Mouse (Mus musculus) liver, embryonic 14.5 days (tissue): ENCODE results near the gene 1700067K01Rik. TPM values are rescaled to one million over a fixed set of nuclear protein-coding genes. Genes with fewer than 3 reads are reported as not detected.

Experiments
- ATAC-seq: fragments of 200-750 bp; cut with Nextera tagmentation; 2 replicates; pipeline ENCODE4 v1.8.0; 2017; ENCODE audit warnings: moderate number of reproducible peaks, mild to moderate bottlenecking, moderate library complexity; ENCODE audit not compliant: insufficient read depth
- DNase-seq, 3 experiments: peaks; one replicate each; pipeline ENCODE4 v3.0.0-alpha.2; 2012 to 2013; ENCODE audit warnings: low read depth in 3 of 3, low spot score in 3 of 3
- H3K27ac ChIP-seq: fragments of 300-500 bp; sonication (generic); 2 replicates; pipeline ENCODE4 v1.5.1; 2014; ENCODE audit warnings: moderate library complexity, mild to moderate bottlenecking, control low read depth, inconsistent platforms
- H3K27me3 ChIP-seq: fragments of 300-500 bp; sonication (generic); 2 replicates; pipeline ENCODE4 v1.6.1; 2014; ENCODE audit warnings: mild to moderate bottlenecking, low read length, moderate library complexity; ENCODE audit not compliant: control insufficient read depth, insufficient read depth
- H3K36me3 ChIP-seq: fragments of 300-500 bp; sonication (generic); replicated peaks from 2 replicates; pipeline ENCODE4 v1.6.1; 2014; ENCODE audit warnings: low read depth; ENCODE audit not compliant: control insufficient read depth, insufficient read depth
- H3K4me1 ChIP-seq, 2 experiments: fragments of 200-500 bp in 1 of 2; fragments of 300-500 bp in 1 of 2; sonication (generic) in 1 of 2; replicated peaks; 2 replicates each; pipeline ENCODE4 v1.6.1; 2012 to 2014; ENCODE audit warnings: antibody characterized with exemption in 1 of 2, inconsistent platforms in 1 of 2, low read length in 1 of 2; ENCODE audit not compliant: control insufficient read depth in 2 of 2, insufficient read depth in 2 of 2
- H3K4me2 ChIP-seq: fragments of 300-500 bp; sonication (generic); 2 replicates; pipeline ENCODE4 v1.6.1; 2014; ENCODE audit warnings: low read depth, mild to moderate bottlenecking, control low read depth, moderate library complexity
- H3K4me3 ChIP-seq, 2 experiments: fragments of 200-500 bp in 1 of 2; fragments of 300-500 bp in 1 of 2; sonication (generic) in 1 of 2; 2 replicates each; pipeline ENCODE4 v1.5.1; 2012 to 2014; ENCODE audit warnings: low read depth in 2 of 2, low read length in 2 of 2, mild to moderate bottlenecking in 2 of 2, control low read depth in 1 of 2, inconsistent platforms in 1 of 2, moderate library complexity in 1 of 2; ENCODE audit not compliant: insufficient read depth in 1 of 2
- H3K9ac ChIP-seq: fragments of 300-500 bp; sonication (generic); replicated peaks from 2 replicates; pipeline ENCODE4 v1.6.1; 2014; ENCODE audit warnings: mild to moderate bottlenecking, control low read depth, moderate library complexity
- H3K9me3 ChIP-seq: fragments of 300-500 bp; sonication (generic); 2 replicates; pipeline ENCODE4 v1.6.1; 2016; ENCODE audit warnings: low read length, mixed read lengths; ENCODE audit not compliant: control insufficient read depth
- CTCF ChIP-seq: IDR thresholded peaks from 2 replicates; pipeline ENCODE4 v1.5.1; 2016; ENCODE audit warnings: antibody characterized with exemption, low read depth, control low read depth
- EP300 ChIP-seq: IDR thresholded peaks from 2 replicates; pipeline ENCODE4 v1.6.1; 2016; ENCODE audit warnings: antibody characterized with exemption, low read depth
- WGBS: fragments of 180-500 bp; shearing (Covaris S2); extraction: QIAGEN DNeasy Blood & Tissue Kit; methylation state at CpG from one replicate; pipeline ENCODE4 v1.1.7; 2014; ENCODE audit not compliant: insufficient replicate concordance; 5-methylcytosine and 5-hydroxymethylcytosine counted together
- polyA plus RNA-seq, 2 experiments: library from polyadenylated mRNA; depleted of rRNA in 1 of 2; stranded (reverse) in 1 of 2; unstranded in 1 of 2; fragments of >200 nt; fragmentation: Nextera tagmentation in 1 of 2; extraction: Ambion mirVana in 1 of 2; gene quantifications; 2 replicates each; pipeline versions ENCODE4 v1.2.1 to v1.2.3; 2012 to 2014

Gene 1700067K01Rik
- polyA plus RNA-seq, 2 experiments = 0.41 TPM

GRCm38 (mm10) chr8:83972150-83973120 is 28.9 kb upstream of the 1700067K01Rik start, which contains the start of gene Prkaca:
Gene Prkaca (plus strand): TSS chr8:83972993.
- TF ChIP-seq CTCF (no peak), EP300 (no peak)
- Histone ChIP-seq H3K4me1 (peaks cover 0 to 17% of the 10 kb centered on the region in 2 experiments; a peak in 3 of 4 replicates), H3K27me3 (no peaks in the 10 kb centered on the region), H3K36me3 (peaks cover 34% of the 10 kb centered on the region), H3K4me2 (peak within 1 kb of the TSS; percentile 99), H3K9me3 (no peaks in the 10 kb centered on the region), H3K9ac (peak within 1 kb of the TSS; percentile 75), H3K27ac (peak within 1 kb of the TSS; percentile 24), H3K4me3 (peak within 1 kb of the TSS; percentile 73 to 84)
- DNase-seq (peak; percentile 97 to 98 (median 98)), ATAC-seq (peak; percentile 99)
- under 1% methylated on average over 89 of the region's 94 CpGs for WGBS

- H3K9ac ChIP-seq = peak overlapping the region; percentile 75
- no peaks in the 10 kb centered on the region for H3K9me3 ChIP-seq
- peak overlapping the region; percentile 99 for H3K4me2 ChIP-seq
- H3K27ac ChIP-seq = no peak overlapping the region
- peaks cover 24% of the 10 kb centered on the region for H3K36me3 ChIP-seq
- H3K4me1 ChIP-seq = peaks cover 0 to 19% of the 10 kb centered on the region in 2 experiments; a peak in 3 of 4 replicates
- WGBS = 7% methylated on average over 37 of the region's 37 CpGs
- no peak for DNase-seq
- ATAC-seq = peak; percentile 34
- TF ChIP-seq EP300 (no peak), CTCF (no peak)
- H3K27me3 ChIP-seq = no peaks in the 10 kb centered on the region
- peak overlapping the region; percentile 73 to 84 for H3K4me3 ChIP-seq
Measured at GRCm38 (mm10) chr8:83973161-83974031, 27.9 kb upstream of the 1700067K01Rik start.

- WGBS = 66% methylated on average over 4 of the region's 4 CpGs
- no peak overlapping the region for H3K4me3 ChIP-seq
Measured at GRCm38 (mm10) chr8:83974521-83974920, 26.8 kb upstream of the 1700067K01Rik start.

GRCm38 (mm10) chr8:83976101-83976630 is 25.1 kb upstream of the 1700067K01Rik start:
- Histone ChIP-seq H3K27me3 (no peaks in the 10 kb centered on the region), H3K9me3 (no peaks in the 10 kb centered on the region), H3K27ac (no peak overlapping the region), H3K4me2 (no peak overlapping the region), H3K4me1 (peaks cover 0 to 19% of the 10 kb centered on the region in 2 experiments; a peak in 3 of 4 replicates), H3K9ac (no peak overlapping the region), H3K36me3 (peaks cover 4% of the 10 kb centered on the region), H3K4me3 (no peak overlapping the region)
- TF ChIP-seq CTCF (peak; percentile 82), EP300 (no peak)
- no peak for ATAC-seq
- DNase-seq = no peak
- WGBS = 71% methylated on average over 4 of the region's 4 CpGs

More at GRCm38 (mm10) chr8:83974521-83974920, 26.8 kb upstream of the 1700067K01Rik start:
- no peak for TF ChIP-seq CTCF
- TF ChIP-seq EP300 = no peak
- no peaks in the 10 kb centered on the region for H3K27me3 ChIP-seq
- H3K9ac ChIP-seq = no peak overlapping the region
- no peak overlapping the region for H3K27ac ChIP-seq
- H3K36me3 ChIP-seq = peaks cover 13% of the 10 kb centered on the region
- peaks cover 0 to 19% of the 10 kb centered on the region in 2 experiments; a peak in 3 of 4 replicates for H3K4me1 ChIP-seq
- ATAC-seq (no peak), DNase-seq (no peak)
- no peaks in the 10 kb centered on the region for H3K9me3 ChIP-seq
- H3K4me2 ChIP-seq = no peak overlapping the region
